In the genomic region with DNA sequence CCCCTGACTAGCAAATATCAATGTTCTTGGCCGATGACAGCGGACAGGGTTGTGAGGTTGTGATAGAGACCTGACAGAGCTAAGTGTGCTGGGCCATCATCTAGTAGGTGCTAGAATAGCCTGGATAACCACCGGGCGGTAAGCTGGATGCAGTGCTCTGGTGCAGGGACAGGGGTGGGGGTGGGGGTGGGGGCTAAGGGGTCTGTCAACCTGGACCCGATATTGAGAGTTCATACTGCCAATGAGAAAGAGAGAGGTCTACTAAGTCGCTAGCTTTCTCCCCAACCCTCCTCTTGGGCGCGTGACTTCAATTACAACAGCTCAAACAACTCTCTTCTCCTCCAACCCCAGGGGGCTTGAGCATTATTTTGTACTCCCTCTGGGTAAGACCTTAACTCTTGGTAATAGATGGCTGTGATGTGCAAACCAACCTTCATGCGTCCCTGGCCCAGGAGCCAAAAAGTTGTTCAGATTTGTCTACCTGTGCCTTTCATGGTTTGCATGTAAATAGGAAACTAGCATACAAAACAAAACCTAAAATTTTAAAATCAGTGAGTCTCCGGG, we compare ENCODE assay signal across 7 mouse cellular contexts. TPM values are rescaled to one million over a fixed set of nuclear protein-coding genes. Genes with fewer than 3 reads are reported as not detected.
DNase-seq lines count a peak whose midpoint lies in the region; ATAC-seq and TF ChIP-seq lines count a peak whose summit lies in the region.

No protein-coding gene starts in this region.

- peak overlapping the region; percentile 98 for H3K4me2 ChIP-seq in lung, embryonic 14.5 days
- peak overlapping the region; percentile 81 for H3K4me2 ChIP-seq in forebrain, embryonic 11.5 days (ENCODE audit: low read depth, low read length, severe bottlenecking)
- H3K4me2 ChIP-seq in limb, embryonic 11.5 days (ENCODE audit: low read depth, severe bottlenecking): peak overlapping the region; percentile 82

- H3K4me1 ChIP-seq in lung, embryonic 14.5 days (ENCODE audit: insufficient read depth): no peaks in the 10 kb centered on the region
- no peaks in the 10 kb centered on the region for H3K4me1 ChIP-seq in forebrain, embryonic 11.5 days (replicated peaks; ENCODE audit: control insufficient read depth, insufficient read depth, low read length)
- no peaks in the 10 kb centered on the region for H3K4me1 ChIP-seq in limb, embryonic 11.5 days (ENCODE audit: control insufficient read depth, insufficient read depth, low read length)

- no peaks in the 10 kb centered on the region for H3K9me3 ChIP-seq in lung, embryonic 14.5 days (ENCODE audit: low read depth, low read length)
- H3K9me3 ChIP-seq in forebrain, embryonic 11.5 days (ENCODE audit: control insufficient read depth, low read length): no peaks in the 10 kb centered on the region
- no peaks in the 10 kb centered on the region for H3K9me3 ChIP-seq in limb, embryonic 11.5 days (ENCODE audit: control insufficient read depth, low read length)

- 15% methylated on average over 10 of the region's 10 CpGs for WGBS in lung, embryonic 14.5 days
- 3% methylated on average over 10 of the region's 10 CpGs for WGBS in forebrain, embryonic 11.5 days
- 9% methylated on average over 10 of the region's 10 CpGs for WGBS in limb, embryonic 11.5 days

- no peak overlapping the region for H3K27ac ChIP-seq in lung, embryonic 14.5 days (ENCODE audit: low read depth)
- no peak overlapping the region for H3K27ac ChIP-seq in forebrain, embryonic 11.5 days (ENCODE audit: low read depth, low read length)
- H3K27ac ChIP-seq in limb, embryonic 11.5 days (replicated peaks; ENCODE audit: low read depth, low read length): no peak overlapping the region

- 0 out of 2 replicates have a peak overlapping the region, but pooled peaks have one; percentile 70 for H3K9ac ChIP-seq in lung, embryonic 14.5 days
- H3K9ac ChIP-seq in forebrain, embryonic 11.5 days (ENCODE audit: low read length): peak overlapping the region; percentile 84
- H3K9ac ChIP-seq in limb, embryonic 11.5 days (ENCODE audit: low read length): peak overlapping the region; percentile 73; the same call in 1 of the 2 replicates

- no peak for ATAC-seq in lung, embryonic 14.5 days (ENCODE audit: insufficient read depth)
- no peak for ATAC-seq in forebrain, embryonic 11.5 days (replicated peaks; ENCODE audit: low FRiP score)
- 0 out of 2 replicates have a peak, but pooled peaks have one; percentile 13 for ATAC-seq in limb, embryonic 11.5 days (ENCODE audit: insufficient number of reproducible peaks, low FRiP score, low TSS enrichment, low read depth)

- no peaks in the 10 kb centered on the region for H3K36me3 ChIP-seq in lung, embryonic 14.5 days (ENCODE audit: insufficient read depth)
- no peaks in the 10 kb centered on the region for H3K36me3 ChIP-seq in forebrain, embryonic 11.5 days (ENCODE audit: control insufficient read depth, insufficient read depth, low read length)
- no peaks in the 10 kb centered on the region for H3K36me3 ChIP-seq in limb, embryonic 11.5 days (ENCODE audit: control insufficient read depth, insufficient read depth, low read length)

- peaks cover 3% of the 10 kb centered on the region; the same call in 1 of the 2 replicates for H3K27me3 ChIP-seq in lung, embryonic 14.5 days (ENCODE audit: insufficient read depth, low read length)
- H3K27me3 ChIP-seq in forebrain, embryonic 11.5 days (ENCODE audit: control insufficient read depth, insufficient read depth, low read length): no peaks in the 10 kb centered on the region; the same call in 1 of the 2 replicates
- H3K27me3 ChIP-seq in limb, embryonic 11.5 days (ENCODE audit: control insufficient read depth, insufficient read depth, low read length): no peaks in the 10 kb centered on the region; the same call in 1 of the 2 replicates

- DNase-seq in lung, embryonic 14.5 days: peak; percentile 19
- no peak for DNase-seq in lung, adult 18-20 months
- DNase-seq in forebrain, embryonic 11.5 days (ENCODE audit: low spot score): peak; percentile 57
- DNase-seq in limb, embryonic 11.5 days (ENCODE audit: low spot score): peak; percentile 34
- DNase-seq in retina, postnatal 1 day: peak; percentile 25
- DNase-seq in adrenal gland, postnatal 10 days: no peak
- no peak for DNase-seq in urinary bladder, adult 18-20 months (ENCODE audit: low spot score in 2 of 2)

- peak overlapping the region; percentile 64 for H3K4me3 ChIP-seq in lung, embryonic 14.5 days (ENCODE audit: low read depth, low read length)
- H3K4me3 ChIP-seq in forebrain, embryonic 11.5 days (ENCODE audit: low read depth, low read length): peak overlapping the region; percentile 68
- peak overlapping the region; percentile 49 for H3K4me3 ChIP-seq in limb, embryonic 11.5 days (ENCODE audit: low read depth, low read length)

- TF ChIP-seq CTCF in lung, embryonic 14.5 days (IDR thresholded peaks at IDR 0.05; ENCODE audit: low read depth): no peak

RNA-seq across cellular contexts. Expression of a gene that starts 1.1 kb away (rescaled TPM):
- 8.9 and 9.7 TPM in 2 replicates for polyA plus RNA-seq in lung, embryonic 14.5 days (2014; fragmentation: Nextera tagmentation; extraction: Ambion mirVana)
- polyA plus RNA-seq in forebrain, embryonic 11.5 days (2014; fragmentation: Nextera tagmentation; extraction: Ambion mirVana): 27.9 and 29.4 TPM in 2 replicates
- polyA plus RNA-seq in limb, embryonic 11.5 days (2014; fragmentation: Nextera tagmentation; extraction: Ambion mirVana): 5.1 and 5.2 TPM in 2 replicates
- 1 to 10 TPM; 1.9 to 2.9 TPM for total RNA-seq in adrenal gland, postnatal 10 days (2021)

Comparison
In these comparisons a context has a peak if more than half of its experiments do, and no peak if none do; other contexts are left out.
1. DNase-seq: peak in lung, embryonic 14.5 days (single experiment), forebrain, embryonic 11.5 days (single experiment), limb, embryonic 11.5 days (single experiment) and retina, postnatal 1 day (single experiment); none in lung, adult 18-20 months (0 of 2), adrenal gland, postnatal 10 days (single experiment) and urinary bladder, adult 18-20 months (0 of 2).
2. Peak in every context shown above with its lines, with median percentiles within 50 percentile points of each other: H3K4me2 ChIP-seq, H3K4me3 ChIP-seq and H3K9ac ChIP-seq.